Mouse (Mus musculus) lung, embryonic 16.5 days (tissue): ENCODE data around the gene Cd59b. TPM values are rescaled to one million over a fixed set of nuclear protein-coding genes. Genes with fewer than 3 reads are reported as not detected.

Experiments used
- ATAC-seq: fragments of 200-750 bp; cut with Nextera tagmentation; 2 replicates; pipeline ENCODE4 v1.8.0; 2017; ENCODE audit warnings: low read depth, mild to moderate bottlenecking, moderate library complexity
- H3K27ac ChIP-seq: fragments of 300-500 bp; sonication (generic); 2 replicates; pipeline ENCODE4 v1.5.1; 2014; ENCODE audit warnings: mild to moderate bottlenecking, control low read depth, low read length
- H3K27me3 ChIP-seq: fragments of 300-500 bp; sonication (generic); 2 replicates; pipeline ENCODE4 v1.6.1; 2014; ENCODE audit warnings: low read depth, low read length, mixed read lengths; ENCODE audit not compliant: control insufficient read depth, insufficient read depth
- H3K36me3 ChIP-seq: fragments of 300-500 bp; sonication (generic); 2 replicates; pipeline ENCODE4 v1.6.1; 2014; ENCODE audit warnings: low read length; ENCODE audit not compliant: control insufficient read depth, insufficient read depth
- H3K4me1 ChIP-seq: fragments of 300-500 bp; sonication (generic); replicated peaks from 2 replicates; pipeline ENCODE4 v1.6.1; 2014; ENCODE audit warnings: low read length, mixed read lengths; ENCODE audit not compliant: control insufficient read depth, insufficient read depth
- H3K4me2 ChIP-seq: fragments of 300-500 bp; sonication (generic); 2 replicates; pipeline ENCODE4 v1.6.1; 2014; ENCODE audit warnings: low read depth, low read length, control low read depth
- H3K4me3 ChIP-seq: fragments of 300-500 bp; sonication (generic); 2 replicates; pipeline ENCODE4 v1.5.1; 2014; ENCODE audit warnings: mild to moderate bottlenecking, low read length, control low read depth
- H3K9ac ChIP-seq: fragments of 300-500 bp; sonication (generic); 2 replicates; pipeline ENCODE4 v1.6.1; 2014; ENCODE audit warnings: low read length, control low read depth
- H3K9me3 ChIP-seq: fragments of 300-500 bp; sonication (generic); 2 replicates; pipeline ENCODE4 v1.6.1; 2016; ENCODE audit warnings: low read length; ENCODE audit not compliant: control insufficient read depth
- WGBS: fragments of 180-500 bp; shearing (Covaris S2); extraction: QIAGEN DNeasy Blood & Tissue Kit; methylation state at CpG from one replicate; pipeline ENCODE4 v1.1.7; 2014; 5-methylcytosine and 5-hydroxymethylcytosine counted together
- polyA plus RNA-seq: library from polyadenylated mRNA; unstranded; fragments of >200 nt; fragmentation: Nextera tagmentation; extraction: Ambion mirVana; gene quantifications from 2 replicates; pipeline ENCODE4 v1.2.1, GENCODE M21; 2015

Cd59b gene
- polyA plus RNA-seq, 1 experiment from 2014 or later: 6.7 TPM

DNA sequence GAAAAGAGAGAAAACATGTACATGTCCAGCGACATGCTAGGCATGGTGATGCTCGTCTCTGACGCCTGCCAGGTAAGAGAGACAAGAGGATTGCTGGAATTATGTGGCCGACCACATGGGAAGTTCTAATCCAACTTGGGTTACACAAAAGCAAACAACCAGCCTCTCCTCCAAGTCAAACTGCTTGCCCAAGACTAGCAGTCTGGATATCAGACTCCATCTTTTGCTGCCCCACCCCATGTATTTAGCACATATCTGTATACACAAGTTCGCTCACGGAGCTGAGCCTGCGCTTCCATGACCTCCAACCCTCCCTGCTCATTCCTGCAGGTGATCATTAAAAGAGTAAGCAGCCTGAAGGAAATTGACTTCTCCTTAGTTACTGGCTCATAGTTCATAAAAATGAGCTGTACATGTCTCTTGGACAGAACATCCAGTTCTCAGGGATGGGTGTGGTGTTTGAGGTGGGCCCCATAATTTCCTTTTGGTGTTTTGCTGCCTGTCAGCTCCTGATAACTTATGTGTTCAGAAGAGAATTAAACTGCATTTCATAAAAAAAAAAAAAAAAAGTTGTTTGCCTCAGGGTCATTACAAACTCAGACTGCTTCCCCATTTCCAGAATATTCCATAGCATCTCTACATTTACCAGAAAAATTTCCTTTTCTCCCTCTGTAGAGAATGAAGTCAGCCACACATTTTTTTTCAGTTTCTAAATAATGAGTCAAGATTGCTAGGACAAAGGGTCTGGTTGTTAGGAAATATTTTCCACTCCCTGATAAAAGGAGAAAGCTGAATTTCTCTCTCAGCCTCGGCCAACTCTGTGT is 52.2 kb downstream of the Cd59b start:
- H3K36me3 ChIP-seq: no peaks in the 10 kb centered on the region
- 66% methylated on average over 8 of the region's 8 CpGs for WGBS
- no peak overlapping the region for H3K9ac ChIP-seq
- H3K27ac ChIP-seq: peak overlapping the region; percentile 67
- H3K4me3 ChIP-seq: peak overlapping the region; percentile 74
- peak overlapping the region; percentile 95 for H3K4me2 ChIP-seq
- H3K4me1 ChIP-seq: peaks cover 5% of the 10 kb centered on the region
- ATAC-seq: no peak; the same call in 1 of the 2 replicates
- no peaks in the 10 kb centered on the region for H3K9me3 ChIP-seq
- no peaks in the 10 kb centered on the region; the same call in 1 of the 2 replicates for H3K27me3 ChIP-seq

- H3K9ac ChIP-seq: peak within 1 kb of the TSS; percentile 64
- peak within 1 kb of the TSS; percentile 67 for H3K27ac ChIP-seq
- under 1% methylated on average over 74 of the region's 74 CpGs for WGBS
- H3K36me3 ChIP-seq: no peaks in the 10 kb centered on the region
- ATAC-seq: peak; percentile 96
- H3K4me3 ChIP-seq: peak within 1 kb of the TSS; percentile 74
- no peaks in the 10 kb centered on the region for H3K9me3 ChIP-seq
- peak within 1 kb of the TSS; percentile 95 for H3K4me2 ChIP-seq
- H3K27me3 ChIP-seq: no peaks in the 10 kb centered on the region; the same call in 1 of the 2 replicates
- H3K4me1 ChIP-seq: peaks cover 5% of the 10 kb centered on the region
Measured at GRCm38 (mm10) chr2:104122505-104123378, 53.1 kb downstream of the Cd59b start, which contains the start of gene A930018P22Rik. Gene A930018P22Rik (plus strand): TSS chr2:104122769.

DNA sequence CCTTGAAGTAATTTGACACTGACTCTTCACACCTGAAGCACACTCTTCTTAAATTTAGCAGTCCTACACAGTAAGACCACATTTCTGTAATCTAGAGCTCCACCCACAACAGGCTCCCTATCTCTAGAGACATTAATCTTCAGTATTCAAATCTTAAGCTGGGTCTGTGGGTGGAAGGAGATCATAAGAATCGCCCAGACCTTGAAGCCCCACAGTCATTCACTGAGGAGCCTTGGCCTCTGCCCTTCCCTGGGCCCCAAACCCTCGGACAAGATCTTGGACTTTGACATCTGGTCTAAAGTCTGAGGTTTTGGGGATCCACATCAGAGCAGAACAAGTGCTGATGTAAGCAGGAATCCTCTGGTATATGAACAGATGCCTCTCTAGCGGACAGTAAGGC is 53.9 kb downstream of the Cd59b start:
- H3K9ac ChIP-seq: no peak overlapping the region
- WGBS: 32% methylated on average over 3 of the region's 3 CpGs
- peak overlapping the region; percentile 74; the same call in 1 of the 2 replicates for H3K4me3 ChIP-seq
- no peaks in the 10 kb centered on the region; the same call in 1 of the 2 replicates for H3K27me3 ChIP-seq
- H3K27ac ChIP-seq: no peak overlapping the region
- H3K9me3 ChIP-seq: no peaks in the 10 kb centered on the region
- H3K4me2 ChIP-seq: peak overlapping the region; percentile 95
- ATAC-seq: peak; percentile 1; the same call in 1 of the 2 replicates
- H3K36me3 ChIP-seq: no peaks in the 10 kb centered on the region
- peaks cover 5% of the 10 kb centered on the region for H3K4me1 ChIP-seq

- Histone ChIP-seq H3K4me2 (no peak overlapping the region), H3K4me3 (no peak overlapping the region), H3K27ac (no peak overlapping the region), H3K36me3 (no peaks in the 10 kb centered on the region), H3K4me1 (peaks cover 5% of the 10 kb centered on the region), H3K9ac (no peak overlapping the region), H3K9me3 (no peaks in the 10 kb centered on the region), H3K27me3 (no peaks in the 10 kb centered on the region; the same call in 1 of the 2 replicates)
- ATAC-seq: no peak
- 67% methylated on average over 5 of the region's 5 CpGs for WGBS
Measured at GRCm38 (mm10) chr2:104124071-104124470, 54.4 kb downstream of the Cd59b start.

DNA sequence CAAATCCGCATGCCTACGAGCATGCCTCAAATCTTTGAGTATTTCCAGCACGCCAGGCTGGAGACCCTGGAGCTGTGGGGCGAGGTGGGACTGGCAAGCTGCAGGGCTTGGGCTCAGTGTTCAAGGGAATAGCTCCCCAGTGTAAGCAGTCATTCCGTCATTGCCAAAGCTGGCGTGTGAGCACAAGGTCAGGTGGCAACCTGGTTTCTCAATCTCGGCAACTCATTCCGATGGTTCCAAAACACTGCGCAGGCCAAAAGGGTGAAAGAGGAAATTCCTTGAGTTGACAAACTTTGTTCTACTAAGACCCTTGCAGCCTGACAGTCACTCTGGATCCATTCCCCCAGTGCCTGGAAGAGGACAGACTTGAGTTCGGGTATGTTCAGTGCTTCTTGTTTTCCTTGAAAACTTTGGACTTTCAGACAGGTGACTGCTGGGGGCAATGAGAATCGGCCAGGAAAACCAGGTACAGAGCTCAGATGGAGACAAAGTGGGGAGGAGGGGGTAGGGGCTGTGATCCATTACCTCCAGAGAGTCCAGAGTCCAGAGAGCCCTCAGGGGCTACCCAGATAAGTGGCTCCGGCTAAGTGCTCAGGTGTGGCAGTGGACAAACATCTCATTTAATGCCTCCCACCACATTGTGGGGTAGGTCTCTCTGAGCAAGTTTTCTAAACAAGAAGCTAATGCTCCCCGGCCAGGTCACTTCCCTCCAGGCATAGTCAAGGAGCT is 59.3 kb downstream of the Cd59b start:
- H3K27me3 ChIP-seq: no peaks in the 10 kb centered on the region; the same call in 1 of the 2 replicates
- no peaks in the 10 kb centered on the region for H3K9me3 ChIP-seq
- ATAC-seq: no peak
- no peak overlapping the region for H3K4me2 ChIP-seq
- no peak overlapping the region for H3K4me3 ChIP-seq
- no peaks in the 10 kb centered on the region for H3K36me3 ChIP-seq
- H3K27ac ChIP-seq: no peak overlapping the region
- H3K9ac ChIP-seq: no peak overlapping the region
- no peaks in the 10 kb centered on the region for H3K4me1 ChIP-seq
- WGBS: 69% methylated on average over 13 of the region's 13 CpGs

DNA sequence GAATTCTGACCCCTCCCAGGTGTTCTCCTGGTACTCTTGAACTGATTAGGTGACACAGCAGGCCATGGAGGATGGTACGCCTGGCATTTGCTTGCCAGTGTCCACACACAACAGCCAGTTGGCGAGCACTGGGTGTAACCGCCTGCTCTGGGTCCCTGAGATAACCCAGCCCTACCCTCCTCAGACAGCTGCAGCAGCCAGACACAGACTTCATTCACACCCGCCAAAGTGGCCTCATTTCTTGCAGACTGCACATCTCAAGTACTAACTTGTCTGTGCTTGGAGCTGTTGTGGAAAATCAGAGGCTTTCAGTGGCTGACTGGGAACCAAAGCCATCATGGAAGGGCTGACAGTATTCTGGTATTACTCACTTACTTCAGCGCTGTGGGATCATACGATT is 60.5 kb downstream of the Cd59b start:
- no peak overlapping the region for H3K9ac ChIP-seq
- WGBS: 52% methylated on average over 6 of the region's 6 CpGs
- H3K27ac ChIP-seq: no peak overlapping the region
- no peaks in the 10 kb centered on the region for H3K36me3 ChIP-seq
- H3K4me3 ChIP-seq: no peak overlapping the region
- H3K9me3 ChIP-seq: no peaks in the 10 kb centered on the region
- no peak for ATAC-seq
- H3K4me1 ChIP-seq: no peaks in the 10 kb centered on the region
- H3K4me2 ChIP-seq: no peak overlapping the region
- no peaks in the 10 kb centered on the region for H3K27me3 ChIP-seq

DNA sequence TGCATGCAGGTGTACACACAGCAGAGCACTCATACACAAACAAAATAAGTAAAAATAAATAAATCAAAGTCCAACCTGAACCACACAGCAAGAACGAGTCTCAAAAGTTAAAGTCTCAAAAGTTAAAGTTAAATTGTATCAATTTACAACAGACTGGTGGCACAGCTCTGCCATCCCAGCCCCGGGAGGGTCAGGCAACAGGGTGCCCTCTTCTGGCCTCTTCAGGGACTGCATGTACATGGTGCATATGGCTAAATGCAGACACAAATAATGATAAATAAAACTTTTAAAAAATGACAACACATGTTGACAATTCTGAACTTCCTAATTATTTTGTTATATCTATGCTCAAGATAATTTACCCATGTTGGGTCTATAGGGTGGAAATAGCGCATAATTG is 61.3 kb downstream of the Cd59b start:
- Histone ChIP-seq H3K9me3 (no peaks in the 10 kb centered on the region), H3K36me3 (no peaks in the 10 kb centered on the region), H3K4me3 (no peak overlapping the region), H3K27ac (no peak overlapping the region), H3K27me3 (no peaks in the 10 kb centered on the region), H3K9ac (no peak overlapping the region), H3K4me2 (no peak overlapping the region), H3K4me1 (no peaks in the 10 kb centered on the region)
- ATAC-seq: no peak
- WGBS: 57% methylated on average over 3 of the region's 3 CpGs

DNA sequence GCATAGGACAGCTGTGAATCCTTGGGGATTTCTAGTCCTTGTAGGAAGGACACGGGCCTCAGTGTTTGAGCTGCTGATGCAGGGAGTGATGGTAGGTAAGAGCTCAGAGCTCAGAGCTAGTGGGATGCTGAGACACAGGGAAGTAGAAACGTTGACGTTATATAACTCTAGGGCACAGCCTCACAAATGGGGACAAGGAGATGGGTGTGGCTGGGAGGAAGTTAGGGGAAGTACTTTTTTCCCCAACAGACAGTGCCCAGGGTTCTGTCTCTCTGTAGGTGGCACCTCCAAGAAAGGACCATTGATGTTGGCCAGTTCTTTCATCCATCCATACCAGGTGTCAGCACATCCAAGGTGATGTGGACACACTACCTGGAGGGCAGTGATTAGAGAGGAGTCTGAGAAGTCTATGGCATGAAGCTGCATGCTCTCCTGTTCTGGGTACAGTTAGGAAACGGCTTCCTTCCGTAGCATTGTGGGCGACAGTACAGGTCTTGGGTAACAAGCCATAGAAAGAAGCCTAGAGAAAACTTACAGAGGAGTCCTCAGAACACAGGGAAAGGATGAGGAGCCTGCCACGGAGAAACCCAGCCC is 62.7 kb downstream of the Cd59b start:
- no peaks in the 10 kb centered on the region for H3K27me3 ChIP-seq
- no peaks in the 10 kb centered on the region for H3K36me3 ChIP-seq
- no peak overlapping the region for H3K27ac ChIP-seq
- no peak overlapping the region for H3K4me2 ChIP-seq
- no peak for ATAC-seq
- no peak overlapping the region for H3K4me3 ChIP-seq
- 68% methylated on average over 7 of the region's 7 CpGs for WGBS
- H3K9me3 ChIP-seq: no peaks in the 10 kb centered on the region
- no peak overlapping the region for H3K9ac ChIP-seq
- H3K4me1 ChIP-seq: no peaks in the 10 kb centered on the region
